Mouse (Mus musculus) MEL-GATA-1-ER (cell line): ENCODE measurements around the gene Tmem232.
"Not testable (repeated sequence)": the region's sequence is repeated elsewhere in the genome, so short reads cannot be mapped to it uniquely, and the experiment has no call there.

Source experiments
- DNase-seq: peaks from one replicate; pipeline ENCODE4 v3.0.0-alpha.2; 2012; ENCODE audit warnings: low read depth; ENCODE audit errors: extremely low read depth

Tmem232 gene

GRCm38 (mm10) chr17:65532381-65532780 lies 8.2 kb downstream of the Tmem232 start:
- not testable (repeated sequence) for DNase-seq

GRCm38 (mm10) chr17:65527529-65527928 lies 13.1 kb downstream of the Tmem232 start:
- DNase-seq = no peak

- no peak for DNase-seq
These were observed 27.1 kb downstream of the Tmem232 start for GRCm38 (mm10) chr17:65513517-65513916.

GRCm38 (mm10) chr17:65484654-65485053 lies 55.9 kb downstream of the Tmem232 start:
- no peak for DNase-seq

- no peak for DNase-seq
These were observed 63.8 kb downstream of the Tmem232 start for GRCm38 (mm10) chr17:65476747-65477146.

GRCm38 (mm10) chr17:65450818-65451217 lies 89.8 kb downstream of the Tmem232 start:
- no peak for DNase-seq

GRCm38 (mm10) chr17:65437906-65438305 lies 102.7 kb downstream of the Tmem232 start:
- DNase-seq = not testable (repeated sequence)

GRCm38 (mm10) chr17:65419124-65419523 lies 121.5 kb downstream of the Tmem232 start:
- DNase-seq = peak; percentile 88

- DNase-seq = no peak
These were observed 135.3 kb downstream of the Tmem232 start for GRCm38 (mm10) chr17:65405309-65405708.

- no peak for DNase-seq
These were observed 139.7 kb downstream of the Tmem232 start for GRCm38 (mm10) chr17:65400914-65401313.

GRCm38 (mm10) chr17:65384411-65384962 lies 156.1 kb downstream of the Tmem232 start:
- no peak for DNase-seq

GRCm38 (mm10) chr17:65370034-65370780 lies 170.4 kb downstream of the Tmem232 start:
- peak; percentile 2 for DNase-seq

- no peak for DNase-seq
These were observed 174.9 kb downstream of the Tmem232 start for GRCm38 (mm10) chr17:65365535-65366254.

- DNase-seq = no peak
These were observed 188.7 kb downstream of the Tmem232 start for GRCm38 (mm10) chr17:65351836-65352235.

GRCm38 (mm10) chr17:65340016-65340415 lies 200.6 kb downstream of the Tmem232 start:
- no peak for DNase-seq

- no peak for DNase-seq
These were observed 209.8 kb downstream of the Tmem232 start for GRCm38 (mm10) chr17:65330759-65331158.

- DNase-seq = peak; percentile 4
These were observed 215.3 kb downstream of the Tmem232 start for GRCm38 (mm10) chr17:65325249-65325648.

GRCm38 (mm10) chr17:65320623-65321022 lies 220.0 kb downstream of the Tmem232 start:
- no peak for DNase-seq

- no peak for DNase-seq
These were observed 240.6 kb downstream of the Tmem232 start for GRCm38 (mm10) chr17:65299946-65300345.

- DNase-seq = no peak
These were observed 242.8 kb downstream of the Tmem232 start for GRCm38 (mm10) chr17:65297831-65298230.

- no peak for DNase-seq
These were observed 288.4 kb downstream of the Tmem232 start for GRCm38 (mm10) chr17:65252160-65252559.

GRCm38 (mm10) chr17:65250261-65250660 lies 290.3 kb downstream of the Tmem232 start:
- DNase-seq = no peak
